Mouse (Mus musculus): ENCODE measurements at regions not wholly inside any gene's neighbourhood (a gene's known extent, or its start where the extent isn't known, plus 50 kb on each side); places are given as distances from the start of the nearest gene placed in this dataset.
"Not testable (repeated sequence)": the region's sequence is repeated elsewhere in the genome, so short reads cannot be mapped to it uniquely, and the experiment has no call there.

GRCm38 (mm10) chr13:7007091-7007490 is 358.5 kb upstream of the Pfkp start:
- no peaks in the 10 kb centered on the region for H3K79me3 ChIP-seq (ENCODE audit: low read depth)
- H3K79me2 ChIP-seq (ENCODE audit: control insufficient read depth, insufficient read depth) = no peaks in the 10 kb centered on the region
- no peak overlapping the region for H3K4me3 ChIP-seq (ENCODE audit: insufficient read depth, poor library complexity, severe bottlenecking)
- TF ChIP-seq CTCF (IDR thresholded peaks at IDR 0.05; ENCODE audit: control insufficient read depth, insufficient read depth, insufficient read length) = no peak
- TF ChIP-seq MYOG (IDR thresholded peaks at IDR 0.05; ENCODE audit: control insufficient read depth, extremely low read depth, insufficient read length) = no peak
- TF ChIP-seq USF1 (IDR thresholded peaks at IDR 0.05; ENCODE audit: low read depth) = no peak
- TF ChIP-seq MYOD1 (IDR thresholded peaks at IDR 0.05; ENCODE audit: control insufficient read depth, insufficient read length, low read depth) = no peak
- TF ChIP-seq FOSL1 (IDR thresholded peaks at IDR 0.05; ENCODE audit: insufficient read depth, low read length, poor library complexity, severe bottlenecking) = no peak
- no peak for TF ChIP-seq CEBPB (IDR thresholded peaks at IDR 0.05; ENCODE audit: low read depth)
- no peak for TF ChIP-seq MAX (IDR thresholded peaks at IDR 0.05)
- H3K27me3 ChIP-seq (ENCODE audit: control insufficient read depth, insufficient read depth, insufficient read length) = no peaks in the 10 kb centered on the region
- no peaks in the 10 kb centered on the region for H3K36me3 ChIP-seq (ENCODE audit: control insufficient read depth, insufficient read depth)
- H3ac ChIP-seq (ENCODE audit: control insufficient read depth, insufficient read length, low read depth) = no peak overlapping the region

- not testable (repeated sequence) for H3ac ChIP-seq (ENCODE audit: control insufficient read depth, insufficient read length, low read depth); H3K79me3 ChIP-seq (ENCODE audit: low read depth); H3K4me3 ChIP-seq (ENCODE audit: insufficient read depth, poor library complexity, severe bottlenecking); H3K79me2 ChIP-seq (ENCODE audit: control insufficient read depth, insufficient read depth); H3K36me3 ChIP-seq (ENCODE audit: control insufficient read depth, insufficient read depth); H3K27me3 ChIP-seq (ENCODE audit: control insufficient read depth, insufficient read depth, insufficient read length)
Observed at GRCm38 (mm10) chr13:6998508-6999278, 350.1 kb upstream of the Pfkp start.

DNA sequence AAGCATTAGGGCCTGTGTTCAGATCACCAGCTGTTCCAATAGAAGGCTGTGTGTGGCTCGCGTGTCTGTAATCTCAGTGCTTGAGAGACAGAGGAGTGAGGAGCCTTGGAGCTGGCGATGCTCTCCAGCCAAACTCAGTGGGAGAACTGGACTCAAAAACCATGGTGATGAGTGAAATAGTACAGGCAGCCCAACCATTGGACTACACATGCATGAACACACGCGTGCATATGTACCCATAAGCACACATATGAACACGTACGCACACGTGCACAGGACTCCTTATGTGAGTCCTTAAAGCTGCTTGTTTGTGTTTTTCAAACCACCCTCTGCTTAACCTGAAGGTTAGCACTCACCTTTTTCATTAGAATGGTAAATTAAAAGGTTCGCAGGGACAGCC is 349.5 kb upstream of the Pfkp start:
- H3ac ChIP-seq (ENCODE audit: control insufficient read depth, insufficient read length, low read depth) = no peak overlapping the region
- H3K4me3 ChIP-seq (ENCODE audit: insufficient read depth, poor library complexity, severe bottlenecking) = no peak overlapping the region
- no peak for TF ChIP-seq MYOG (IDR thresholded peaks at IDR 0.05; ENCODE audit: control insufficient read depth, extremely low read depth, insufficient read length)
- TF ChIP-seq USF1 (IDR thresholded peaks at IDR 0.05; ENCODE audit: low read depth) = no peak
- TF ChIP-seq FOSL1 (IDR thresholded peaks at IDR 0.05; ENCODE audit: insufficient read depth, low read length, poor library complexity, severe bottlenecking) = no peak
- no peak for TF ChIP-seq MAX (IDR thresholded peaks at IDR 0.05)
- no peak for TF ChIP-seq CTCF (IDR thresholded peaks at IDR 0.05; ENCODE audit: control insufficient read depth, insufficient read depth, insufficient read length)
- no peak for TF ChIP-seq CEBPB (IDR thresholded peaks at IDR 0.05; ENCODE audit: low read depth)
- TF ChIP-seq MYOD1 (IDR thresholded peaks at IDR 0.05; ENCODE audit: control insufficient read depth, insufficient read length, low read depth) = no peak
- H3K27me3 ChIP-seq (ENCODE audit: control insufficient read depth, insufficient read depth, insufficient read length) = no peaks in the 10 kb centered on the region
- no peaks in the 10 kb centered on the region for H3K79me3 ChIP-seq (ENCODE audit: low read depth)
- H3K36me3 ChIP-seq (ENCODE audit: control insufficient read depth, insufficient read depth) = no peaks in the 10 kb centered on the region
- no peaks in the 10 kb centered on the region for H3K79me2 ChIP-seq (ENCODE audit: control insufficient read depth, insufficient read depth)

DNA sequence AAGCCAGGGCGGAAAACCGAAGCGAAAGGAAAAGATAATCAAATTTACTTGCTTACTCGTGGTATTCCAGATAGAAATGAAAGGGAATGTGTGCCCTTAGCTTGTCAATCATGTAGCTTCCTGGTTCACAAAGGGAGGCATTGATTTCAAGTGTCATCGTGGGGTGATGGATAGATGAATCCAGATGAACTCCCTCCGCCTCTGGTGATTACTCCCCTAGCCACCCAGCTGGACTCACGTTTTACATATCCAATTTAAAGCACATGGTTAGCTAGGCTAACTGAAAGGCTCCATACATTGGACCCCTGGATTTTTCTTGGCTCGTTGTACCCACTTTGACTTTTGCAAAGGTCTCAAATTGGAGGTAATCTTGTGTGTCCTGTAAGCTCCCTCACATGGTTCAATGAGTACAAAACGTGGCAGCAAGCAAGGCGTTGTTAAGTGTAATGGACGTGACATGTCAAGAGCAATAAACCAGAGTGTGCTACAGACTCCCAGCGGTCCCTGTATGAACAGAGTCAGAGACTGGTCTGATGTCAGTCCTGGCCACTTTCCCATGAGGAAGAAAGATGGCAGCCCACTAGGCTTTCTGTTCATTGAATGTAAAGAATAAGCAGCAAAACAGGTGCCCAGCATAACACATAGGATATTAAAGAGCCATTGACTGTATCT is 343.9 kb upstream of the Pfkp start:
- H3K36me3 ChIP-seq (ENCODE audit: control insufficient read depth, insufficient read depth) = no peaks in the 10 kb centered on the region
- TF ChIP-seq CTCF (IDR thresholded peaks at IDR 0.05; ENCODE audit: control insufficient read depth, insufficient read depth, insufficient read length) (no peak), MYOG (IDR thresholded peaks at IDR 0.05; ENCODE audit: control insufficient read depth, extremely low read depth, insufficient read length) (no peak), USF1 (IDR thresholded peaks at IDR 0.05; ENCODE audit: low read depth) (no peak), MAX (IDR thresholded peaks at IDR 0.05) (no peak), FOSL1 (IDR thresholded peaks at IDR 0.05; ENCODE audit: insufficient read depth, low read length, poor library complexity, severe bottlenecking) (no peak), CEBPB (IDR thresholded peaks at IDR 0.05; ENCODE audit: low read depth) (no peak), MYOD1 (IDR thresholded peaks at IDR 0.05; ENCODE audit: control insufficient read depth, insufficient read length, low read depth) (no peak)
- no peaks in the 10 kb centered on the region for H3K79me3 ChIP-seq (ENCODE audit: low read depth)
- H3ac ChIP-seq (ENCODE audit: control insufficient read depth, insufficient read length, low read depth) = no peak overlapping the region
- H3K4me3 ChIP-seq (ENCODE audit: insufficient read depth, poor library complexity, severe bottlenecking) = no peak overlapping the region
- no peaks in the 10 kb centered on the region for H3K27me3 ChIP-seq (ENCODE audit: control insufficient read depth, insufficient read depth, insufficient read length)
- no peaks in the 10 kb centered on the region for H3K79me2 ChIP-seq (ENCODE audit: control insufficient read depth, insufficient read depth)

DNA sequence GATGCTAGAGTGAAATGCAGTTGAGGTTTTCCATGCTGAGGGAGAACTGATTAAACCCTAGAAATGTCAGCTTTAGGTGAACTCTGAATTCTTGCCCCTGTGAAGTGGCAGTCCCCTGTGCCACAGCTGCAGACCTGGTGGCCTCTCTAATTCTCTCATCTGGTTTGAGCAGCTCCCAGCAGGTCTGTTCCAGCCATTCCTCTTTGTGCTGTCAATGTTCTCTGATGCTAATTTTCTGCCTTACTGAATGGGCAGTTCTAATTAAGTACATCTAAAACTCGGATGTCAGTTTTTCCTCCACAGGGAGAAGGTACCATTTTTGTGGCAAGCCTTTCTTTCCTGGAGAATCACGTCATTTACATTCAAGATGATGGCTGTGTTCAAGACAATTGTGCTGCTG is 343.1 kb upstream of the Pfkp start:
- Histone ChIP-seq H3K27me3 (ENCODE audit: control insufficient read depth, insufficient read depth, insufficient read length) (no peaks in the 10 kb centered on the region), H3K4me3 (ENCODE audit: insufficient read depth, poor library complexity, severe bottlenecking) (no peak overlapping the region), H3K79me2 (ENCODE audit: control insufficient read depth, insufficient read depth) (no peaks in the 10 kb centered on the region), H3K79me3 (ENCODE audit: low read depth) (no peaks in the 10 kb centered on the region), H3K36me3 (ENCODE audit: control insufficient read depth, insufficient read depth) (no peaks in the 10 kb centered on the region), H3ac (ENCODE audit: control insufficient read depth, insufficient read length, low read depth) (no peak overlapping the region)
- TF ChIP-seq FOSL1 (IDR thresholded peaks at IDR 0.05; ENCODE audit: insufficient read depth, low read length, poor library complexity, severe bottlenecking) (no peak), MYOD1 (IDR thresholded peaks at IDR 0.05; ENCODE audit: control insufficient read depth, insufficient read length, low read depth) (no peak), USF1 (IDR thresholded peaks at IDR 0.05; ENCODE audit: low read depth) (no peak), MYOG (IDR thresholded peaks at IDR 0.05; ENCODE audit: control insufficient read depth, extremely low read depth, insufficient read length) (no peak), MAX (IDR thresholded peaks at IDR 0.05) (no peak), CEBPB (IDR thresholded peaks at IDR 0.05; ENCODE audit: low read depth) (no peak), CTCF (IDR thresholded peaks at IDR 0.05; ENCODE audit: control insufficient read depth, insufficient read depth, insufficient read length) (no peak)

Measured in C2C12 (cell line).